Comparison of ENCODE assay signal across 12 mouse cellular contexts in the genomic region with DNA sequence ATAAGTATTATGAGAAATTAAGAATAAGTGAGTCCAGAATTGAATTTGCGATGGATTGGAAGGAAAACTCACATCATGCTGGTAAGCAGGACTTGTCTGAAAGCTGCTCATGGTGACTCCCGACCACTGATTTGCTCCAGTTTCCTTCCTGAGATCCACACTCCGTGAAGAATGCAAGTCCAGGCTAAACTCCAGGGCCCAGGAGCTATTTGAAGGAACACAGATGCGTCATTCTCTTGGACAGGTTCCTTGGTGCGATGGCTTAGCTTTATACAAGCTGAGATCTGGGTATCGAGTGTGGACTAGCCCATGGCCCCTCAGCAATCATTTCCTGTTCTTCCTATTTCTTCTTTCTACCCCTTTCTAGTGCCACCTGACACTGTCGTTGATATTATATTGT.
"Had no signal": no experiment of that assay in that cellular context is flagged by ENCODE, and none has a peak within 500 bp of the region (broad histone marks: within the 10 kb centered on the region; RNA-seq: fewer than 3 reads in every experiment).

No protein-coding gene starts in this region.

- DNase-seq: liver, postnatal 0 days; lung, adult 2 months; lung, postnatal 10 days; lung, postnatal 4 days; midbrain, embryonic 14.5 days; retina, postnatal 1 day; right cerebral cortex, postnatal 14 days; right cerebral cortex, postnatal 4 days; spleen, adult 18-20 months; thymus, adult 2 months; thymus, postnatal 25 days; thymus, postnatal 4 days had no signal
